Mouse (Mus musculus) right cerebral cortex, postnatal 36 days (tissue): ENCODE measurements at regions not wholly inside any gene's neighbourhood (a gene's known extent, or its start where the extent isn't known, plus 50 kb on each side); places are given as distances from the start of the nearest gene placed in this dataset.

Source experiments
- DNase-seq, 2 experiments: peaks; one replicate each; pipeline ENCODE4 v3.0.0; 2022; ENCODE audit warnings: low spot score in 2 of 2, mixed read lengths in 1 of 2

GRCm38 (mm10) chrX:12219474-12219873 lies 59.3 kb upstream of the Bcor start:
- no peak for DNase-seq

GRCm38 (mm10) chrX:12224314-12224713 lies 64.2 kb upstream of the Bcor start:
- no peak for DNase-seq

GRCm38 (mm10) chrX:12225116-12225891 lies 65.1 kb upstream of the Bcor start:
- no peak for DNase-seq

GRCm38 (mm10) chrX:12225892-12226206 lies 65.7 kb upstream of the Bcor start:
- no peak for DNase-seq

- DNase-seq: no peak
These were observed 80.4 kb upstream of the Bcor start for GRCm38 (mm10) chrX:12240505-12241011.

GRCm38 (mm10) chrX:12241751-12242150 lies 81.6 kb upstream of the Bcor start:
- no peak for DNase-seq

- no peak for DNase-seq
These were observed 88.9 kb upstream of the Bcor start for GRCm38 (mm10) chrX:12249071-12249470.

- DNase-seq: no peak
These were observed 89.8 kb upstream of the Bcor start for GRCm38 (mm10) chrX:12249911-12250310.

- DNase-seq: peak in 1 of 2 experiments; percentile 15
These were observed 91.9 kb upstream of the Bcor start for GRCm38 (mm10) chrX:12251853-12252679.

GRCm38 (mm10) chrX:12252680-12253021 lies 92.5 kb upstream of the Bcor start:
- peak in 1 of 2 experiments; percentile 4 for DNase-seq

GRCm38 (mm10) chrX:12256758-12257157 lies 96.6 kb upstream of the Bcor start:
- no peak for DNase-seq

- DNase-seq: no peak
These were observed 103.7 kb upstream of the Bcor start for GRCm38 (mm10) chrX:12263834-12264233.

GRCm38 (mm10) chrX:12284741-12285140 lies 124.6 kb upstream of the Bcor start:
- no peak for DNase-seq

GRCm38 (mm10) chrX:12285141-12285540 lies 125.0 kb upstream of the Bcor start:
- DNase-seq: no peak

GRCm38 (mm10) chrX:12285976-12286909 lies 126.1 kb upstream of the Bcor start:
- no peak for DNase-seq

GRCm38 (mm10) chrX:12286910-12287522 lies 126.9 kb upstream of the Bcor start:
- no peak for DNase-seq

- DNase-seq: no peak
These were observed 127.8 kb upstream of the Bcor start for GRCm38 (mm10) chrX:12287656-12288561.

- DNase-seq: no peak
These were observed 128.5 kb upstream of the Bcor start for GRCm38 (mm10) chrX:12288562-12289117.

GRCm38 (mm10) chrX:12293146-12293545 lies 133.0 kb upstream of the Bcor start:
- no peak for DNase-seq

- no peak for DNase-seq
These were observed 134.3 kb upstream of the Bcor start for GRCm38 (mm10) chrX:12294452-12294851.
